Mouse (Mus musculus) MEL (cell line): Measurements from ENCODE around the gene Gemin7.

ENCODE experiments used
- CTCF ChIP-seq, 3 experiments: IDR thresholded peaks in 2 of 3; conservative IDR thresholded peaks in 1 of 3; 2 replicates each; pipeline ENCODE4 v1.5.1; 2011 to 2012; ENCODE audit warnings: low read length in 3 of 3, low read depth in 2 of 3, mild to moderate bottlenecking in 2 of 3, improper control_type of control experiment in 1 of 3, inconsistent platforms in 1 of 3, mixed read lengths in 1 of 3, moderate library complexity in 1 of 3; ENCODE audit not compliant: control insufficient read depth in 1 of 3, insufficient read depth in 1 of 3, poor library complexity in 1 of 3, severe bottlenecking in 1 of 3
- EP300 ChIP-seq, 2 experiments: IDR thresholded peaks; 2 replicates each; pipeline ENCODE4 v1.6.1; 2011; ENCODE audit warnings: improper control_type of control experiment in 2 of 2, low read length in 2 of 2, low read depth in 1 of 2, mild to moderate bottlenecking in 1 of 2
- MAFK ChIP-seq: IDR thresholded peaks from 2 replicates; pipeline ENCODE4 v1.6.1; 2011; ENCODE audit warnings: low read depth, mild to moderate bottlenecking, low read length, improper control_type of control experiment, borderline replicate concordance
- MAX ChIP-seq: IDR thresholded peaks from 2 replicates; pipeline ENCODE4 v1.6.1; 2011; ENCODE audit warnings: low read length, improper control_type of control experiment
- MXI1 ChIP-seq: IDR thresholded peaks from 2 replicates; pipeline ENCODE4 v1.6.1; 2011; ENCODE audit warnings: mild to moderate bottlenecking, low read depth, low read length, improper control_type of control experiment
- MYC ChIP-seq: IDR thresholded peaks from 2 replicates; pipeline ENCODE4 v1.6.1; 2011; ENCODE audit warnings: low read depth, mild to moderate bottlenecking, low read length, improper control_type of control experiment, moderate library complexity
- POLR2A ChIP-seq, 2 experiments: IDR thresholded peaks; 2 replicates each; pipeline ENCODE4 v1.6.1; 2011 to 2012; ENCODE audit warnings: low read length in 2 of 2, mild to moderate bottlenecking in 2 of 2, control low read depth in 1 of 2, improper control_type of control experiment in 1 of 2, low read depth in 1 of 2, moderate library complexity in 1 of 2; ENCODE audit not compliant: control insufficient read depth in 1 of 2, insufficient read depth in 1 of 2, poor library complexity in 1 of 2
- TAL1 ChIP-seq: IDR thresholded peaks from 2 replicates; pipeline ENCODE4 v1.6.1; 2012; ENCODE audit warnings: mild to moderate bottlenecking, inconsistent platforms, low read length, moderate library complexity, mixed read lengths

- no peak for TF ChIP-seq CTCF (IDR thresholded peaks at IDR 0.05 in 2 of 3, conservative IDR thresholded peaks at IDR 0.05 in 1 of 3; ENCODE audit: control insufficient read depth in 1 of 3, insufficient read depth in 1 of 3, low read depth in 2 of 3, low read length in 3 of 3, poor library complexity in 1 of 3, severe bottlenecking in 1 of 3)
- TF ChIP-seq MYC = no peak
- TF ChIP-seq POLR2A (IDR thresholded peaks at IDR 0.05; ENCODE audit: control insufficient read depth in 1 of 2, insufficient read depth in 1 of 2, low read depth in 1 of 2, low read length in 2 of 2, poor library complexity in 1 of 2) = peak; percentile 2 to 64; a peak in 1 of 4 replicates
- no peak for TF ChIP-seq MXI1
- no peak for TF ChIP-seq EP300 (IDR thresholded peaks at IDR 0.05; ENCODE audit: low read depth in 1 of 2, low read length in 2 of 2)
- no peak for TF ChIP-seq TAL1
- no peak for TF ChIP-seq MAFK
- no peak for TF ChIP-seq MAX
Observed at GRCm38 (mm10) chr7:19577877-19578414, 551 bp upstream of the Gemin7 start.
